Mouse (Mus musculus): ENCODE measurements around the gene Cep164. TPM values are rescaled to one million over a fixed set of nuclear protein-coding genes. Genes with fewer than 3 reads are reported as not detected.
"Not testable (repeated sequence)": the region's sequence is repeated elsewhere in the genome, so short reads cannot be mapped to it uniquely, and the experiment has no call there.

Gene Cep164
- polyA plus RNA-seq (2017; shearing (Covaris generic)), result 1 to 10 TPM; 7.9 to 8.6 TPM

- peak; percentile 99 for ATAC-seq
These were observed at the start of gene Cep164 for GRCm38 (mm10) chr9:45828291-45828963. Gene Cep164 (minus strand): TSS chr9:45828691.

- no peak for ATAC-seq
These were observed 49.4 kb upstream of the Cep164 start for GRCm38 (mm10) chr9:45877928-45878327.

- ATAC-seq, result no peak
These were observed 41.8 kb upstream of the Cep164 start for GRCm38 (mm10) chr9:45870265-45870664.

- no peak for ATAC-seq
These were observed 40.7 kb upstream of the Cep164 start for GRCm38 (mm10) chr9:45869181-45869580.

- ATAC-seq, result no peak
These were observed 33.3 kb upstream of the Cep164 start for GRCm38 (mm10) chr9:45861813-45862212.

- ATAC-seq, result no peak
These were observed 30.9 kb upstream of the Cep164 start for GRCm38 (mm10) chr9:45859364-45859763.

GRCm38 (mm10) chr9:45854136-45854535 lies 25.6 kb upstream of the Cep164 start:
- ATAC-seq, result no peak

- ATAC-seq, result no peak
These were observed 25.2 kb upstream of the Cep164 start for GRCm38 (mm10) chr9:45853695-45854094.

- ATAC-seq, result no peak
These were observed 23.3 kb upstream of the Cep164 start for GRCm38 (mm10) chr9:45851776-45852175.

GRCm38 (mm10) chr9:45851330-45851729 lies 22.8 kb upstream of the Cep164 start:
- ATAC-seq, result no peak

GRCm38 (mm10) chr9:45850528-45851155 lies 22.2 kb upstream of the Cep164 start:
- ATAC-seq, result no peak

GRCm38 (mm10) chr9:45849528-45850408 lies 21.3 kb upstream of the Cep164 start:
- ATAC-seq, result no peak

- no peak for ATAC-seq
These were observed 18.5 kb upstream of the Cep164 start for GRCm38 (mm10) chr9:45846891-45847460.

- ATAC-seq, result not testable (repeated sequence)
These were observed 17.7 kb upstream of the Cep164 start for GRCm38 (mm10) chr9:45846176-45846575.

GRCm38 (mm10) chr9:45845541-45845940 lies 17.1 kb upstream of the Cep164 start:
- ATAC-seq, result no peak

- no peak for ATAC-seq
These were observed 15.3 kb upstream of the Cep164 start for GRCm38 (mm10) chr9:45843780-45844179.

GRCm38 (mm10) chr9:45843007-45843406 lies 14.5 kb upstream of the Cep164 start:
- ATAC-seq, result no peak

- no peak for ATAC-seq
These were observed 13.0 kb upstream of the Cep164 start for GRCm38 (mm10) chr9:45841458-45841857.

- no peak for ATAC-seq
These were observed 11.8 kb upstream of the Cep164 start for GRCm38 (mm10) chr9:45840331-45840730.

- no peak for ATAC-seq
These were observed 11.4 kb upstream of the Cep164 start for GRCm38 (mm10) chr9:45839982-45840300.

- no peak for ATAC-seq
These were observed 10.9 kb upstream of the Cep164 start for GRCm38 (mm10) chr9:45839139-45839981.

GRCm38 (mm10) chr9:45838434-45839138 lies 10.1 kb upstream of the Cep164 start, which contains the start of gene Bace1:
Gene Bace1 (plus strand): TSS chr9:45838580.
- ATAC-seq, result no peak
